Mouse (Mus musculus): ENCODE results near the gene 1700029P11Rik.

The 1700029P11Rik gene

DNA sequence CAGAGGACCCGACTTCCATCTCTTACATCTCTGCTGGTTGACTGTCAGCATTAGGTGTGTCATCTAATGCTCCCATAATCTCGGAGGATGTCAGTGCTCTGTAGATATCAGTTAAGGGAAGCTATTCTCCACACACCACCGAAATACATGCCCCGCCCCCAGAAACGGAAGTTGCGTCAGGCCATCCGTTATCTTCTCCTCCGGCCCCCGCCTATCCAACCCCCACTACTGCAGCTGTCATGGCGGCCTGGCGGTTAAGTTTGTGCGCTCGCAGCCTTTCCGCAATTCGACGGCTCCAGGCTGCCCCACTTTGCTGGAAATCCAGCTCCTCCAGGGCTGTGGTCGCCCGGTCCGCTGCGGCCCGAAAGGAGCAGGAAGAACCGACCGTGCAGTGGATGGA lies at the start of gene 1700029P11Rik:
Gene 1700029P11Rik (plus strand): TSS at position 220 of the 400 bp plus-strand sequence.
- no peak for DNase-seq (ENCODE audit: low read depth, low spot score)

DNA sequence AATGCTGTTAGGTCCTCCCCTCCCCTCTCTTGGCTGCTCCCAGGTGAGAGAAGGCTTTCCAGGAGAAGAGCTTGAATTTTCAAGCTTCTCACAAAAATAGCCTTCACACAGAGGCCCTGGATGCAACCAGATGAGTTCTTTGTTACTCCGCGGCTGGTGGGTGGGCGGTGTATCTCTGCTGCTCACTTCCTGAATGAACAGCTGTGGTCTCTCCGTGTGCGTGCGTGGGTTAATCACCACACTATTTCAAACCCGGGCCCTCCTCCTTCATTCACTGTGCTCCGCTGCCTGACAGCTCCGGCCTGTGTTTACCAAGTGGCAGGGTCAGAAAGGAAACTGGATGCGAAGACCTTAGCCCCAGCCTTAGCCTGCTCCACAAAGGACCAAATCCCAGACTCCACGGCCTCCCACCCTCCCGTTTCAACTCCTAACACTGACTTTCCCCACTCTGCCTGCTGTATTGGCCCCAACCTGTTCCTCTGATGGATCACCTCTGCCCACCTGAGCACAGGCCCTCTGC lies 47.3 kb upstream of the 1700029P11Rik start:
- no peak for DNase-seq (ENCODE audit: low read depth, low spot score)

DNA sequence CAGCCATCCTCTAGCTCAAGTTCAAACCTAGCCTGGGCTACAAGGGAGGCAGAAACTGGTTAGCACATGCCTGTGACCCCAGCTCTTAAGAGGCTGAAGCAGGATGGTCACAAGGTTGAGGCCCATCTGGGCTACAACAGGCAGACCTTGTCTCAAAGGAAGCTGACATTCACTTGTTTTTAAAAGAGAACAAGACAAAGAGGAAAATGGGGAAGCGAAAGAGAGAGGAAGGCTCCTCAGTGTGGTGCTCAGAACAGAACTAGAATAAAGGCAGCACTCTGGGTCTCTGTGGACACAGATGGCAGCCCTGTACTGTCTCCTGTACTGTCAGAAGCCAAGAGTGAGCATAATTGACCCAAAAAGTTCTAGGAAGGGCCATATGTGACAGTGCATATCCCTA lies 46.4 kb upstream of the 1700029P11Rik start:
- no peak for DNase-seq (ENCODE audit: low read depth, low spot score)

DNA sequence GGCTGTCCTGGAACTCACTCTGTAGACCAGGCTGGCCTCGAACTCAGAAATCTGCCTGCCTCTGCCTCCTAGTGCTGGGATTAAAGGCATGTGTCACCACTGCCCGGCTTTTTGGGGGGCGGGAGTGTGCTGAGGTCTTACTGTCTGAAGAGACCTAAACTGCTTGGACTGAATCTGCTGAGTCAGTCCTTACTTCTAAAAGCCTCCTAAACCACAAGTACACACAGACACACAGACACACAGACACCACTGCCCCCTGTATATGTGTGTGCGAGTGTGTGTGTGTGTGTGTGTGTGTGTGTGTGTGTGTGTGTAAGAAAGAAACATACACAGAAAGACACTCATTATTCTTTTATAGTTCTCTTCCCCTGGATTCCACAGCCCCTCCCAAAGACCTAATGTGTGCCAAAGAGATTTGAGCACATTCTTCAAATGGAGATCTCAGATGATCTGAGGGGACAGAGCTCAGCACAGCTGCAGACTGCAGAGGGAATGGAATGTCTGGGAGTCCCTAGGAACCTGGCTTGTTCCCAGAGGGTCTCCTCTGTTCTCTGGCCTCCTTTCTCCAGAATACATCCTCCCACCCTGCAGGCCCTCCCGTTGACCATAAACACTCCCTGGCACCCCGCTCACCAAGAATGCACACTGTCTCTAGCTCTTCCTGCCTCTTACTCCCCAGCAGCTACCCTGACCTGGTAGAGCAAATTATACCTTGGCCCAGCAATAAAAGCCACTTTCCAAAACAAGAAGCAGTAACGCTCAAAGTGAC lies 44.3 kb upstream of the 1700029P11Rik start:
- DNase-seq (ENCODE audit: low read depth, low spot score), result no peak

DNA sequence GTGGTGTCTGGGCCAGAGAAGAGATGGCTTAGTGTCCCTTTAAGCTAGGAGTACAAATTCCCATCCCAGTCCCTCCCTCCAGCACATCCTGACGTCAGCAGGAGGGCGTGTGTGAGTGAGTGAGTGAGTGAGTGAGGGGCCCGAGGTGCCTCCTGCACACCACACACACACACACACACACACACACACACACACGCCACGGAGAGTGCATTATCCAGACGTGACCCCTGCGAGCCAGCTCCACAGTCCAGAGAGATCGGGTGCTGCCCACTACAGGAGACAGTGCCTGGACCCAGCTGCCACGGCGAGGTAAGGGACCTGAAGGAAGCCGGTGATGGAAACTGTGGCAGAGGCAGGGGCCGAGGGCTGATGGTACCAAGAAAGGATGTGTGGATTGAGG lies 43.7 kb upstream of the 1700029P11Rik start, which contains the start of gene Csdc2:
Gene Csdc2 (plus strand): TSS at position 81 of the 400 bp plus-strand sequence.
- peak; percentile 55 for DNase-seq (ENCODE audit: low read depth, low spot score)

DNA sequence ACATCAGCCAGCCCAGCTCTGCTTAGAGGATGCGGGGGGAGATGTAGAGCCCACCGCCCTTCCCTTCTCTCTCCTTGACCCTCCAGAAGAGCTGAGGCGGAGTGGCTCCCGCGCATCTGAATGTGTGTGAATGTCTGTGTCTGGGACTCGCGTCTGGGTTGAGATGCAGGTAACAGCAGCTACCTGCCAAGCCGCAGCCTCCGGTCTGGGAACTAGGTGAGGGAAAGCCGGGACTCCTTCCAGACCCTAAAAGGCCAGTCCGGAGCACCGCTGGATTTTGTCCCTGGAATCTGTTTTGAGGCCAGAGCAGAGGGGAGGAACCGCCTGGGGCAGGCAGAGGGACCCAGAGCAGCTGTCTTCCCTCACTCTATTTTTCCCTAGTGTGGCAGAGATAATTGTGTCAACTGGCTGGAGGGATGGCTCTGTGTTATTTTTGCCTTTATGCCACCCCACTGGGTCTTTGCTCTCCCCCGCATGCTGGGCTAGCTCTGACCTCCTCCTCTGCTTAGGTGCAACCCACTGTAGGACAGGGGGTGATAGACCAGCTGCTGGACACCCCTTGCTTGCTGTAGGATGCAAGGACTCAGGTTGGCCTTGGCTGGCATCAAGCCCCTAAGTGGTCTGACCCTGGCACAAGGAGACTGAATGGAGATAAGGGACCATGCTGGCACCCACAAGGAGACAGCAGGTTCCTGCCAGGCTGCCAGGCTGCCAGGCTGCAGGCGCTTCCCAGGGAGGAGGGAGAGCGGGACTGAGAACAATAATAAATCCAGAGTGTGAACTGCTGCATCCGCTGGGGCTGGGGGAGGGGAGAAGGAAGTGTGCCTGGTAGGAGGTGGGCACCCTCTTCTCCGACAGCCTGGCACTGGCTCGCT lies 43.0 kb upstream of the 1700029P11Rik start:
- no peak for DNase-seq (ENCODE audit: low read depth, low spot score)

DNA sequence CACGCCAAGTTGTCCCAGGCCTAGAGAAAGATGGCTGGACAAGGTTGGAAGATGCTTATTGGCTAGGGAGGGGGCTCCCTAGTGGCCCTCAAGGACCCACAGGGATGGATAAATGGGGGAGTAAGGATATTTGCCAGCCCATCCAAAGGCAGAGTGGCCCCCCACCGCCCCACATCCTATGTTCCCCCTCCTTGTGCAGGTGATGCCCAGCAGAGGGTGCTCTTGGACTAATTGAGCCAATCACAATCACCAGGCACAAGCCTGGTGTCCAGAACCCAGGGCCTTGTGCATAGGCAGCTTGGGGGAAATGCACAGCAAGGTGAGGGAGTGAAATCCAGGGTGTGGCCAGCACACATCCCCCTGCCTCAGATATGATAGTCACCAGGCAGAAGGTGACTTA lies 42.1 kb upstream of the 1700029P11Rik start:
- DNase-seq (ENCODE audit: low read depth, low spot score), result no peak

DNA sequence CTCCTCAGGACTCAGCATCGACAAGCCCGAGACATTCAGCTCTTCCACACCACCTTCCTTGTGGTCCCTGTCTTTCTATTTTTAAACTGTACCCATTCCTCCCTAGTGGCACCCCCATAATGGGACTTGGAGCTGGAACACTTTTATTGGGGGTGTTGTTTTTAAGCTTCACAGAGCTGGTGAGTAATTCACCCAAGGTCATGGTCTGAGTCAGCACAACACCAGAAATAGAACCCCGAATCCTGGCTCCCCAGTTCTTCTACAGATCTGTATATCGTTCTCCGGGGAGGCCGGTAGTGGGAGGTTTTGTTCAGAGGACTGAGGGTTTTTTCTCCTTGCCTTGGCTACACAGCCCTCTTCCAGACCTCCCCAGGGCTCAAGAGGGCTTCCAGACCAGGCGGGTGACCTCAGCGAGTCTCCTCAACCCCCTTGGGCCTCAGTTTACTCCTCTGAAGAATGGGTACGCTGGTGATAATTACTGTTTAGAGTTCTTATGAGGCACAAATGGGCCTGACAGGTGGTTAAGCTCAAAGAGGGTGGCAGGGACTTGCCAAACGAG lies 41.1 kb upstream of the 1700029P11Rik start:
- no peak for DNase-seq (ENCODE audit: low read depth, low spot score)

DNA sequence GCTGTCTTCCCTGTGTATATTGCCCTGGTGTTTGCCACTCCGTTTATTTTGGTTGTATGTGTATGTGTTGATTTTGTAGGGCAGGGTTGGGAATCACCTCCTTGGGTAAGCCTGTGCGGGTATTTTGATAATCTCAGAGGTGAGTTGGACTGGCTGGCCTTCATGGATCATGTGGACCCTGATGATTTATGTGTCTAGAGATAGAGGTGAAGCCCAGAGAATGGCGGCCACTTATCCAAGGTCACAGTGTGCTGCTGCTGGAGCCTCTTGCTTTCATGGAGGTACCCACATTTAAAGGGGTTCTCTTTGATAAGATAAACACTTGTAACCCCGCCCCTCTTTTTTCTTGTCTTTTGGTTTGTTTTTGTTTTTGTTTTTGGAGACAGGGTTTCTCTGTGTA lies 40.6 kb upstream of the 1700029P11Rik start:
- DNase-seq (ENCODE audit: low read depth, low spot score), result no peak

DNA sequence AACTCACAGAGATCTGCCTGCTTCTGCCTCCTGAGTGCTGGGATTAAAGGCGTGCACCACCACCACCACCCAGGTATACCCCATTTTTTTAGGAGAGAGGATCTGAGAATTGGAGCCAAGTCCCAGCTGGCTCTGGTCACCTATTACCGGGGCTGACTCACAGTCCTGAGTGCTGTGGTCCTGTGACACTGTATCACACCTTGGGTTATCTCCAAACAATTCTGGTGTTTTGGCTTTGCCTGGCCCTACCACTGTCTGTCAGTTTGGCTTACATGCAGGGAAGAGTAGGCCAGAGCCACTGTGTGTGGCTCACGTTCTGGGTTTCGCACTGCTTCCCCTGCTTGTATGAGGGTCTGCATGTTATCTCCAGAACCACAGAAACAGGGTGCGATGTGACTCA lies 40.1 kb upstream of the 1700029P11Rik start:
- DNase-seq (ENCODE audit: low read depth, low spot score), result no peak

DNA sequence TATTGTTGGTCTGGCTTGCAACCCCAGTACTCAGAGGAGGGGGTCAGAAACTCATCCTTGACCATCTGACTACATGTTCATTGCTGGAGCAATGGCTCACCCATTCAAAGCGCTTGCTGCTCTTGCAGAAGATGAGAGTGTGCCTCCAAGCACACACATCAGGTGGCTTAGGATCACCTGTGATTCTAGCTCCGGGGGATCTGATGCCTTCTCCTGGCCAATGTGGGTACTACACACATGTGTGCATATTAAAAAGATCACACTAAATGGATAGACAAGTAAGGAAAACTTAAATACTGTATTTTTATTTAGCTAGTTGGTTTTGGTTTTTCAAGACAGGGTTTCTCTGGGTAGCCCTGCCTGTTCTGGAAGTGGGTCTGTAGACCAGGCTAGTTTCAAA lies 39.3 kb upstream of the 1700029P11Rik start:
- no peak for DNase-seq (ENCODE audit: low read depth, low spot score)

DNA sequence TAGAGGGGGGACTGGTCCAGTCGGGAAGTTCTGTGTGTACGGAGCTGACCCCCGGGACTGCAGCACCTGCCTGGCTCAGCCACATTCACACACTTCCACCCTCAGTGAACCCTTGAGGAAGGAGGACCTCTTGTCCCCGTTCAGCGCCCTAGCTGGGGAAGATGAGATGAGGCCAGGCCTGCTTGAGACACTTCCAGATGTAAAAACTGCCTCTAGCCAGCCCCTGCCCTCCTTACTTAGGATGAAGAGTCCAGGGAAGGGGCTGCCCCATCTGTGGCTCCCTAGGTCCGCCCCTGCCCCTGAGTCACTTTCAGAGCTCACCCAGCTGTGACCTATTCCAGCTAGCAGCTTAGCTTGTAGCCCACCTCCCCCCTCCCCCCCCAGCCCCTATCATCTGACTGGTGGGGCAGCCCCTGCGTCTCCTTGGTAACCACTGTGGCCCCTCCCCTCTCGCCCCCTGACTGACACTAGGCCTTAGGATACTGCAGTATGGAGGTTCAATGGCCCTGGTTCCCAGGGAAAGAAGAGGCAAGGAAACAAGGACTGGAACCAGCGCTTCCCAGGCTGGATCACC lies 37.1 kb upstream of the 1700029P11Rik start:
- no peak for DNase-seq (ENCODE audit: low read depth, low spot score)

DNA sequence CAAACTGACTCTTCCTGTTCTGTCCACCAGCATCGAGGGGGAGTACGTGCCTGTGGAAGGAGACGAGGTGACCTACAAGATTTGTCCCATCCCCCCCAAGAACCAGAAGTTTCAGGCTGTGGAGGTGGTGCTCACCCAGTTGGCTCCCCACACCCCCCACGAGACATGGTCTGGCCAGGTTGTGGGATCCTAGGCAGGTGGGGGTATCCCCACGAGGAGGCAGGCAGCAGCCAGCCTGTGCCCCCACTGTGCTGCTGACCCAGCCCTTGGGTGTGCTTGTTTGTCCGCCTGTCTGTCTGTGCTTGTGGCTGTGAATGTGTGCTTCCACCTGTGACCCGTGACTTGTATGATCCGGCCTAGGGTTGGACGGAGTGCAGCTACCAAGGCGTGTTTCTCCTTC lies 31.3 kb upstream of the 1700029P11Rik start:
- DNase-seq (ENCODE audit: low read depth, low spot score), result no peak

DNA sequence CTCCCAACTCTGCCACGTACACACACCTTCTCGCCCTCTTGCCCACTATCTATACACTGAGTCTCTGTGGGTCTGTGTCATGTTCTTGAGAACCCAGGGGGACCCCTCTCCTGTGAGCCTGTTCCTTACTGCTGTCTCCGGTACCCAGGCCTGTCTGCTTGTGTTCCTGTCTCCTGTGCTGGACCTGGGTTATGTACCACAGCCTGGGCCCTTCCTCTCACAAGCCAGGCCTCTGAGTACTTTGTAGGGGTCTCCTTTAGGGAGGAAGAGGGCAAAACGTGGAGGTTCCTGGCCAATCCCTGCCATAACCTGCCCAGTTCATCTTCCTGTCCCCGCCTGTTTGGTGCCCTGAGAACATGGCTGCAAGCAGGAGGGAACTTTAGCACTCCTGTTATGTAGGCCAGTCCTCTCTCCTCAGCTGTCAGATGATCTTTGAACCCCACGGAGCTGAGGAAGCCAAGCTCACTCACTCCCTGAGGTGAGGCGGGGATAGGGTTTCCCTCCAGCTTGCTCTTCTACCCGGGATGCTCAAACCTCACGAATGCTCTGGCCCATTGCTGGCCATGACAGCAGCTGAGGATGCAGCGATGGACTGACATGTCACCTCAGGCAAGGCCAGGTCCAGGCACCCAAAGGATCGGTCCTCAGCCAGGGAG lies 30.7 kb upstream of the 1700029P11Rik start:
- DNase-seq (ENCODE audit: low read depth, low spot score), result no peak

DNA sequence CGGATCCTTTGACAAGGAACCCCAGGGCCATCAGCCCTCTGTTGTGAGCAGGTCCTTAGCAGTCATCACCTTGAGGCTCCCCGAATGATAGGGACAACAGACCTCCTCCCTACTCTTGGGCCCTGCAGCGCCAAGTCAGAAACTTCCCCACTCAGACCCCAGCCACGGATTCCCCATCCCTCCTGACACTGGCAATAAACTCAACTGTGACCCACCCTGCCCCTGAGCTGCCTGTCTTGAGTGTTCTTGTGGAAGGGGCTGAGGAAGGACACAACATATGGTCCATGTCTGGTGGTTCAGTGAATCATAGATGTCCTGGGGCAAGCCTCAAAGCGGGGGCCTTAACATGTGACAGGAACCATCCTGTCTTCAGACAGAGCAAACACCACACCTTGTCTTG lies 29.6 kb upstream of the 1700029P11Rik start:
- no peak for DNase-seq (ENCODE audit: low read depth, low spot score)

DNA sequence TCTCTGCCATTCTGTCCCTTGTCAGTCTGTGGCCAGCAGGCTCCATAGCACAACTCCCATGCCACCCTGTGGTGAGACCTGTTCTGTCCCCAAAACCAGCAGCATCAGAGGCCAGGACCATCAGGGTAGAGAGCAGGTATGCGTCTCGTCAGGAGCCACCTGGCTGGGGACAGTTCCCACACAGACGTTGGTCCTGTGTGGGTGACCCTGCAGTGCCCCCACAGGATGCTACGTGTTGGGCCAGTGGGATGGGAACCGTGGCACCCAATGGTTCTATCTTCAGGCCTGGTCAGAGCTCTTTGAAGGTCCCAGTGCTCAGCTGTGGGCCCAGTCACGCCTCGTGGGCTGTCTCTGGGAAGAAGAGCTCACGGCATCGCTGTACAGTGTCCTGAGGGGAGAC lies 29.2 kb upstream of the 1700029P11Rik start:
- DNase-seq (ENCODE audit: low read depth, low spot score), result no peak

DNA sequence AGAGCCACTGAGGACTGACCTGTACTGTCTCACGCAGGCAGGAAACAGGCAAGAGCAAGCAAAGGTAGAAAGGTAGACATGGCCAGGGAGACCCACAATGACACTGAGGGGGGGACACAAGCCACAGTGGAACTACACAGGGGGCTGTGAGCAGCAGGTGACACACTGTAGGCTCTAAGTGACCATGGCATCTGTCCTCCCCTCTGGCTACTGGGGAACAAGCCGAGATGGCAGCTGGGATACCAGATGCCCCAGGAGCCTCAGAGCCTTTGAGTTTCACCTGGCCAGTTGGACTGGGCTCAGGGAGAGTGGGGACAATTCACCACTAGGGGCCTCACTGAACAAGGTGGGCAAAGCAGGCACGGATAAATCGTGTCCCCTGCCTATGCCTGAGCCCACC lies 28.0 kb upstream of the 1700029P11Rik start:
- no peak for DNase-seq (ENCODE audit: low read depth, low spot score)

DNA sequence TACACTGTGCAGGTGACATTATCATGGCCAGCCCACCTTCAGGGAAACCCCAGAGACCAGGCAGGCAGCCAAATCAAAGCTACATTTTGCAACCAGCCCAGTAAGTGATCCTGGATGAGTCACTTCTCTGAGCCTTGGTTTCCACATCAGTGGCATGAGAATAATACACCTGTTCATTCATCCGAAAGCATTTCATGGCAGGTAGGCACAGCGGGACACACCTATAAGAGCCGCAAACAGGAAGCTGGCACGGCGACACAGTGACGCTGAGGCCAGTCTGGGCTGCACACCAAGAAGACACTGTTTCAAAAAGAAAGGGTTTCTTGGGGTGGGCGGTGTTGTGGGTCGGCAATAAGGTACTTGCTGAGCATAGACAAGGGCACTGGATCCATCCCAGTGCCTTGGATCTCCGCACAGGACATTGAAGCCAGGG lies 26.2 kb upstream of the 1700029P11Rik start:
- no peak for DNase-seq (ENCODE audit: low read depth, low spot score)

DNA sequence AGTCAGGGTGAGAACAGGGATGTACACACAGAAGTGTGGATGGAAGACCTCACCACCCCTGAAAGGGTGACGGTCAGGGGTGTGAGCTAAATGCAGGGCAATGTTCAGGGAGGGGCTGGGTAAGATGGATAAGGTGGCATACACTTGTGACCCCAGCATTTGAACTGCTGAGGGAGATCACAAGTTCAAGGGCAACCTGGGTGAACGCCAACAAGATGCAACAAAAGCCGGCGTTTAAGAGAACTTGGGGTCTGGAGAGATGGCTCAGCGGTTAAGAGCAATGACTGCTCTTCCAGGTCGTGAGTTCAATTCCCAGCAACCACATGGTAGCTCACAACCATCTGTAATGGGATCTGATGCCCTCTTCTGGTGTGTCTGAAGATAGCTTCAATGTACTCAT lies 25.6 kb upstream of the 1700029P11Rik start:
- no peak for DNase-seq (ENCODE audit: low read depth, low spot score)

DNA sequence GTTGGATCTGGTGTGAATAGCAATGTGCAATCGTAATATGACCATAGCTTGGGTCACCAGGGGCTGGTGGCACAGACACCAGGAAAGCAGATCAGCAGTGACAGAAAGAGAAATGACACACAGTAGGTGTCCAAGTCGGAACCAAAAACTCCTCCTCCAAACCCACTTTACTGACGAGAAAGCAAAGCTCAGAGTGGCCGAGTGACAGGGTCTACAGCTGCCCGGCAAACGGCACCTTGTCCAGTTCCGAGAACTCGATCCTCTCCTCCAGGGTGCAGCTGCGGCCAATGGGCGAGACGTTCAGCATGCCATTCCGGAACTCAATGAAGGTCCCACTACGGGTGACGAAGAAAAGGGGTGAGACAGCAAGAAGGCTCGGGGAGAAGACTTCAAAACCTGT lies 24.9 kb upstream of the 1700029P11Rik start:
- no peak for DNase-seq (ENCODE audit: low read depth, low spot score)

DNA sequence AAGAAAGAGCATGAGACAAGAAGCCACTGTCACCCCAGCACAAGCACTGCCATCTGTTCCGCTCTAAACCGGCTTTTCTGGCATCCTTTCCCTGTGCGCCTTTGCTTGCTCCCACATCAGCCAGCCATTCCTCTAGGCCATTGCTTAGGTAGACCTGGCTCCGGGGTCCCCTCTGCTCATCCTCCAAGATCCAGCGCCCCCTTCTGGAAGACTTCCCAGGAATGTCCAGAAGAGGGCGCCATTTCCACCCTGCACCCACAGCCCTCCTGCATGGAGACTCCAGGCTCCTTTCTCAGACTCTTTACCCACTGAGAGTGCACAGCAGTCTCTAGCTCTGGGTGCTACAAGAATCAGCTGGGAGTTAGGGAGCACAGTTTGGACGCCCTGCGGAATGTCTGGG lies 23.9 kb upstream of the 1700029P11Rik start:
- peak; percentile 68 for DNase-seq (ENCODE audit: low read depth, low spot score)
